In genomic region chr9:8001352-8001751, GRCm38 (mm10) we compare ENCODE assay signal across 8 mouse cellular contexts. TPM values are rescaled to one million over a fixed set of nuclear protein-coding genes. Genes with fewer than 3 reads are reported as not detected.
A peak's percentile ranks its signal among the peaks of the same experiment; 100 is the strongest.
DNase-seq lines count a peak whose midpoint lies in the region; ATAC-seq and TF ChIP-seq lines count a peak whose summit lies in the region.

No protein-coding gene starts in this region.

- ATAC-seq in embryonic facial prominence, embryonic 14.5 days (ENCODE audit: low read depth), result no peak
- no peak for ATAC-seq in intestine, embryonic 16.5 days
- no peak for ATAC-seq in erythroid progenitor cell, adult 5-6 weeks (replicated peaks; ENCODE audit: low FRiP score, poor library complexity, severe bottlenecking)
- no peak for ATAC-seq in liver, embryonic 11.5 days (replicated peaks; ENCODE audit: low FRiP score)

- H3K27me3 ChIP-seq in kidney, adult 2 months (replicated peaks; ENCODE audit: control insufficient read depth, insufficient read depth, low read length), result no peaks in the 10 kb centered on the region
- no peaks in the 10 kb centered on the region for H3K27me3 ChIP-seq in embryonic facial prominence, embryonic 14.5 days (replicated peaks; ENCODE audit: control insufficient read depth, insufficient read depth, low read length)
- no peaks in the 10 kb centered on the region for H3K27me3 ChIP-seq in intestine, embryonic 16.5 days (replicated peaks; ENCODE audit: control insufficient read depth, insufficient read depth, low read length)
- H3K27me3 ChIP-seq in liver, embryonic 11.5 days (replicated peaks; ENCODE audit: control insufficient read depth, insufficient read depth, low read length), result peaks cover 45% of the 10 kb centered on the region

- peak overlapping the region; percentile 60 for H3K4me2 ChIP-seq in embryonic facial prominence, embryonic 14.5 days (ENCODE audit: low read depth, low read length)
- 0 out of 2 replicates have a peak overlapping the region, but pooled peaks have one; percentile 30 for H3K4me2 ChIP-seq in intestine, embryonic 16.5 days (ENCODE audit: low read depth, low read length)
- no peak overlapping the region for H3K4me2 ChIP-seq in liver, embryonic 11.5 days

- H3K4me1 ChIP-seq in kidney, adult 2 months (ENCODE audit: control insufficient read depth, insufficient read depth, low read length), result peaks cover 3% of the 10 kb centered on the region; the same call in 1 of the 2 replicates
- peaks cover 13% of the 10 kb centered on the region for H3K4me1 ChIP-seq in embryonic facial prominence, embryonic 14.5 days (ENCODE audit: control insufficient read depth, insufficient read depth, low read length)
- H3K4me1 ChIP-seq in intestine, embryonic 16.5 days (ENCODE audit: control insufficient read depth, insufficient read depth, low read length), result peaks cover 14% of the 10 kb centered on the region
- no peaks in the 10 kb centered on the region for H3K4me1 ChIP-seq in liver, embryonic 11.5 days (replicated peaks; ENCODE audit: control insufficient read depth, insufficient read depth, low read length)

- DNase-seq in kidney, postnatal 10 days, result peak; percentile 15
- no peak for DNase-seq in kidney, adult 2 months
- no peak for DNase-seq in embryonic facial prominence, embryonic 14.5 days (ENCODE audit: low spot score)
- peak; percentile 10 to 30 for DNase-seq in gastrocnemius, adult 8-10 months (ENCODE audit: low spot score in 2 of 2)
- DNase-seq in layer of hippocampus, postnatal 25 days (ENCODE audit: extremely low spot score in 1 of 2, low spot score in 1 of 2), result no peak
- no peak for DNase-seq in liver, embryonic 11.5 days (ENCODE audit: low spot score)

- H3K36me3 ChIP-seq in kidney, adult 2 months (ENCODE audit: control insufficient read depth, insufficient read depth, low read length), result peaks cover 8% of the 10 kb centered on the region
- H3K36me3 ChIP-seq in embryonic facial prominence, embryonic 14.5 days (ENCODE audit: control insufficient read depth, insufficient read depth, low read length), result peaks cover 37% of the 10 kb centered on the region
- H3K36me3 ChIP-seq in intestine, embryonic 16.5 days (ENCODE audit: control insufficient read depth, insufficient read depth, low read length), result peaks cover 4% of the 10 kb centered on the region; the same call in 1 of the 2 replicates
- 0 out of 2 replicates have a peak, but pooled peaks cover 8% of the 10 kb centered on the region for H3K36me3 ChIP-seq in liver, embryonic 11.5 days (ENCODE audit: control insufficient read depth, insufficient read depth, low read length)

- H3K27ac ChIP-seq in kidney, adult 2 months (ENCODE audit: insufficient read depth, low read depth, low read length), result no peak overlapping the region
- H3K27ac ChIP-seq in embryonic facial prominence, embryonic 14.5 days (replicated peaks; ENCODE audit: low read depth, low read length), result no peak overlapping the region
- no peak overlapping the region for H3K27ac ChIP-seq in intestine, embryonic 16.5 days (ENCODE audit: low read length)
- no peak overlapping the region for H3K27ac ChIP-seq in liver, embryonic 11.5 days (ENCODE audit: low read depth, low read length)

- peak overlapping the region; percentile 39; the same call in 1 of the 2 replicates for H3K9ac ChIP-seq in embryonic facial prominence, embryonic 14.5 days (ENCODE audit: low read depth, low read length)
- H3K9ac ChIP-seq in intestine, embryonic 16.5 days (ENCODE audit: low read depth, low read length), result no peak overlapping the region
- no peak overlapping the region for H3K9ac ChIP-seq in liver, embryonic 11.5 days (ENCODE audit: low read depth, low read length)

- no peak overlapping the region for H3K4me3 ChIP-seq in kidney, adult 2 months (ENCODE audit: insufficient read depth, low read depth, low read length)
- peak overlapping the region; percentile 83; the same call in 1 of the 2 replicates for H3K4me3 ChIP-seq in embryonic facial prominence, embryonic 14.5 days (ENCODE audit: low read depth, low read length)
- H3K4me3 ChIP-seq in intestine, embryonic 16.5 days (ENCODE audit: low read length), result no peak overlapping the region; the same call in 1 of the 2 replicates
- H3K4me3 ChIP-seq in liver, embryonic 11.5 days (ENCODE audit: low read depth, low read length), result no peak overlapping the region

- no peak for TF ChIP-seq CTCF in kidney, adult 2 months (conservative IDR thresholded peaks at IDR 0.05; ENCODE audit: insufficient read depth, insufficient read length, low read depth, low read length)

- no peaks in the 10 kb centered on the region for H3K9me3 ChIP-seq in embryonic facial prominence, embryonic 14.5 days (ENCODE audit: control insufficient read depth, low read length)
- H3K9me3 ChIP-seq in intestine, embryonic 16.5 days (ENCODE audit: control insufficient read depth, low read length), result no peaks in the 10 kb centered on the region
- H3K9me3 ChIP-seq in liver, embryonic 11.5 days (ENCODE audit: control insufficient read depth, low read length), result no peaks in the 10 kb centered on the region

- WGBS in kidney, adult 2 months, result 43% methylated on average over 7 of the region's 7 CpGs
- WGBS in embryonic facial prominence, embryonic 14.5 days, result 33% methylated on average over 7 of the region's 7 CpGs
- WGBS in intestine, embryonic 16.5 days, result 40% methylated on average over 7 of the region's 7 CpGs
- WGBS in liver, embryonic 11.5 days, result 66% methylated on average over 7 of the region's 7 CpGs

- no peak for TF ChIP-seq POLR2A in kidney, adult 2 months (IDR thresholded peaks at IDR 0.05; ENCODE audit: low read depth, low read length)

RNA-seq across cellular contexts. Expression of gene Yap1, which starts 3.0 kb away (rescaled TPM):
- polyA plus RNA-seq in kidney, adult 2 months (2012; rRNA removed), result 39.0 and 40.9 TPM in 2 replicates
- polyA plus RNA-seq in embryonic facial prominence, embryonic 14.5 days (2014; fragmentation: Nextera tagmentation; extraction: Ambion mirVana), result 32.2 and 37.7 TPM in 2 replicates
- total RNA-seq in gastrocnemius, adult 8-10 months (2022), result 10 to 100 TPM; 34.6 to 42.5 (median 36.6) TPM
- polyA plus RNA-seq in intestine, embryonic 16.5 days (2015; fragmentation: Nextera tagmentation; extraction: Ambion mirVana), result 13.2 and 18.3 TPM in 2 replicates
- total RNA-seq in layer of hippocampus, postnatal 25 days (2021), result 10 to 100 TPM; 14.2 to 17.3 TPM
- 2.5 TPM in 1 of 2 replicates, not detected in the other for total RNA-seq in erythroid progenitor cell, adult 5-6 weeks (2015; ENCODE audit: low replicate concordance)
- total RNA-seq in erythroid progenitor cell, adult 5-6 weeks (2017; ENCODE audit: low replicate concordance), result not detected in 2 replicates
- 11.8 and 12.4 TPM in 2 replicates for polyA plus RNA-seq in liver, embryonic 11.5 days (2014; fragmentation: Nextera tagmentation; extraction: Ambion mirVana)

RNA-seq across cellular contexts. Expression of gene Cfap300, which starts 41.3 kb away (rescaled TPM):
- polyA plus RNA-seq in kidney, adult 2 months (2012; rRNA removed), result 3.8 and 4.5 TPM in 2 replicates
- 13.9 and 14.5 TPM in 2 replicates for polyA plus RNA-seq in embryonic facial prominence, embryonic 14.5 days (2014; fragmentation: Nextera tagmentation; extraction: Ambion mirVana)
- under 1 TPM in 1 of 4 experiments, not detected in 3; 0.39 TPM for total RNA-seq in gastrocnemius, adult 8-10 months (2022)
- polyA plus RNA-seq in intestine, embryonic 16.5 days (2015; fragmentation: Nextera tagmentation; extraction: Ambion mirVana), result 7.4 and 7.7 TPM in 2 replicates
- 10 to 100 TPM; 10.1 to 10.4 TPM for total RNA-seq in layer of hippocampus, postnatal 25 days (2021)
- total RNA-seq in erythroid progenitor cell, adult 5-6 weeks (2015; ENCODE audit: low replicate concordance), result not detected in 2 replicates
- total RNA-seq in erythroid progenitor cell, adult 5-6 weeks (2017; ENCODE audit: low replicate concordance), result not detected in 2 replicates
- polyA plus RNA-seq in liver, embryonic 11.5 days (2014; fragmentation: Nextera tagmentation; extraction: Ambion mirVana), result 6.1 and 6.7 TPM in 2 replicates

Comparison
In these comparisons a context has a peak if more than half of its experiments do, and no peak if none do; other contexts are left out.
1. DNase-seq: peak in kidney, postnatal 10 days (single experiment) and gastrocnemius, adult 8-10 months (2 of 2); none in kidney, adult 2 months (single experiment), embryonic facial prominence, embryonic 14.5 days (single experiment), layer of hippocampus, postnatal 25 days (0 of 2) and liver, embryonic 11.5 days (single experiment).